Mouse (Mus musculus) heart, postnatal 0 days (tissue): ENCODE results near the gene Ceacam12. TPM values are rescaled to one million over a fixed set of nuclear protein-coding genes. Genes with fewer than 3 reads are reported as not detected.
"Not testable (repeated sequence)": the region's sequence is repeated elsewhere in the genome, so short reads cannot be mapped to it uniquely, and the experiment has no call there.

Experiments
- ATAC-seq: fragments of 200-750 bp; cut with Nextera tagmentation; 2 replicates; pipeline ENCODE4 v1.8.0; 2017; ENCODE audit warnings: low read depth, moderate number of reproducible peaks, moderate library complexity; ENCODE audit not compliant: insufficient read depth
- DNase-seq: peaks from one replicate; pipeline ENCODE4 v3.0.0-alpha.2; 2016; ENCODE audit warnings: low spot score
- H3K27ac ChIP-seq: fragments of 300-500 bp; sonication (generic); 2 replicates; pipeline ENCODE4 v1.5.1; 2014; ENCODE audit warnings: low read depth, mild to moderate bottlenecking
- H3K27me3 ChIP-seq: fragments of 300-500 bp; sonication (generic); 2 replicates; pipeline ENCODE4 v1.6.1; 2014; ENCODE audit warnings: low read length, mixed read lengths; ENCODE audit not compliant: control insufficient read depth, insufficient read depth
- H3K36me3 ChIP-seq: fragments of 300-500 bp; sonication (generic); replicated peaks from 2 replicates; pipeline ENCODE4 v1.6.1; 2014; ENCODE audit warnings: low read length, mixed read lengths; ENCODE audit not compliant: control insufficient read depth, insufficient read depth
- H3K4me1 ChIP-seq: fragments of 300-500 bp; sonication (generic); 2 replicates; pipeline ENCODE4 v1.6.1; 2014; ENCODE audit warnings: antibody characterized with exemption; ENCODE audit not compliant: control insufficient read depth, insufficient read depth
- H3K4me2 ChIP-seq: fragments of 300-500 bp; sonication (generic); 2 replicates; pipeline ENCODE4 v1.6.1; 2014; ENCODE audit warnings: low read depth, mild to moderate bottlenecking, low read length, moderate library complexity
- H3K4me3 ChIP-seq: fragments of 300-500 bp; sonication (generic); 2 replicates; pipeline ENCODE4 v1.5.1; 2014; ENCODE audit warnings: low read depth, low read length
- H3K9ac ChIP-seq: fragments of 300-500 bp; sonication (generic); replicated peaks from 2 replicates; pipeline ENCODE4 v1.6.1; 2014; ENCODE audit warnings: low read depth, low read length, mixed read lengths
- H3K9me3 ChIP-seq: fragments of 300-500 bp; sonication (generic); replicated peaks from 2 replicates; pipeline ENCODE4 v1.6.1; 2016; ENCODE audit warnings: low read length; ENCODE audit not compliant: control insufficient read depth
- EP300 ChIP-seq: IDR thresholded peaks from 2 replicates; pipeline ENCODE4 v1.6.1; 2016; ENCODE audit warnings: antibody characterized with exemption, low read depth
- WGBS: fragments of 180-500 bp; shearing (Covaris S2); extraction: QIAGEN DNeasy Blood & Tissue Kit; methylation state at CpG from one replicate; pipeline ENCODE4 v1.1.7; 2014; 5-methylcytosine and 5-hydroxymethylcytosine counted together
- microRNA-seq: library from miRNA; unstranded; fragments of <30 nt; microRNA quantifications from one replicate; pipeline ENCODE4, GENCODE M21; 2016
- polyA plus RNA-seq: library from polyadenylated mRNA; unstranded; fragments of >200 nt; fragmentation: Nextera tagmentation; extraction: Ambion mirVana; gene quantifications from 2 replicates; pipeline ENCODE4 v1.2.1, GENCODE M21; 2015
- total RNA-seq: library from RNA; depleted of rRNA; stranded (reverse); fragments of >200 nt; gene quantifications from 2 replicates; pipeline ENCODE4 v1.2.3, GENCODE M21; 2014; ENCODE audit warnings: low replicate concordance; rRNA removed

Gene Ceacam12
- total RNA-seq, result not detected in 2 replicates
- not detected in 2 replicates for polyA plus RNA-seq

DNA sequence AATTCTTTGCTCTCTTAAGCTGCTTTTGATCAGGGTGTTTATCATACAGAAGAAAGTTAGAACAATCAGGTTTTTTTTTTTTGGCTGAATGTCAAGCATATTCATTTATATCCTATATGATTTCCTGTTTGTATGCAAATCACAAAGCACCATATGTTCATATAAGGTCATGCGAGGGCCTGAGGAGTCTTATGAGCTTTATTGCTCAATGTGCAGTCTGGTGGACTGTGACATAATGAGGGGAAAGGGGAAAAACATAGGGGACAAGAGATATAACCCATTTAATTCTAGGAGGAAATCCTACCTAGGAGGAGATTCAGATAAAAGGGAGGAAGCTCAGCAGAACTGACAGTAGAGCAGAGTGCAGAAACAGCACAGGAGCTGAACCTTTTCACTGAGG, at the start of gene Ceacam12:
Gene Ceacam12 (plus strand): TSS at position 301 of the 400 bp plus-strand sequence.
- no peaks in the 10 kb centered on the region for H3K4me1 ChIP-seq
- no peak for TF ChIP-seq EP300
- 43% methylated on average over 1 of the region's 1 CpGs for WGBS
- no peak within 1 kb of the TSS for H3K4me2 ChIP-seq
- peaks cover 27% of the 10 kb centered on the region; the same call in 1 of the 2 replicates for H3K9me3 ChIP-seq
- no peak within 1 kb of the TSS for H3K4me3 ChIP-seq
- H3K27me3 ChIP-seq, result no peaks in the 10 kb centered on the region
- ATAC-seq (no peak), DNase-seq (no peak)
- no peak within 1 kb of the TSS for H3K27ac ChIP-seq
- no peak within 1 kb of the TSS for H3K9ac ChIP-seq
- no peaks in the 10 kb centered on the region for H3K36me3 ChIP-seq

DNA sequence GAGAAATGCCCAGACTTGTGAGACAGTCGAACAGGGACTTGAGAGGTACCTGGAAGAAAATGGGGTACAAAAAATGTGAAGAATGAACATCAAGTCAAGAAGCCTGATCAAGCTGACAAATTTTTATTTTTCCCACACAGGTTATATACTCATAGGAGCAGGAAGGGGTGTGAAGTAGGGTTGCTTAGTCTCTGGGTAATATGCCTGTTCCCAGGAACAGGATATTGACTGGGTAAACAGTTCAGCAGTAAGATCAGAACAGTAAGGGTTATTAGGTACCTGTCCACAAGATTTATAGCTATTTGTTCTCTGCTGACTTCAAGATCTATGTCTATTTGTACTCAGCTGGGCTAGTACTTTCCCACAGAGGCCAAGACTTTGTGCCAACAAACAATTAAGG, 8.1 kb downstream of the Ceacam12 start:
- not testable (repeated sequence) for H3K27me3 ChIP-seq, H3K27ac ChIP-seq, H3K36me3 ChIP-seq, H3K4me3 ChIP-seq, H3K9ac ChIP-seq, H3K4me2 ChIP-seq, DNase-seq, H3K4me1 ChIP-seq, ATAC-seq
- WGBS, result 58% methylated on average over 1 of the region's 1 CpGs
- peaks cover 42% of the 10 kb centered on the region for H3K9me3 ChIP-seq

DNA sequence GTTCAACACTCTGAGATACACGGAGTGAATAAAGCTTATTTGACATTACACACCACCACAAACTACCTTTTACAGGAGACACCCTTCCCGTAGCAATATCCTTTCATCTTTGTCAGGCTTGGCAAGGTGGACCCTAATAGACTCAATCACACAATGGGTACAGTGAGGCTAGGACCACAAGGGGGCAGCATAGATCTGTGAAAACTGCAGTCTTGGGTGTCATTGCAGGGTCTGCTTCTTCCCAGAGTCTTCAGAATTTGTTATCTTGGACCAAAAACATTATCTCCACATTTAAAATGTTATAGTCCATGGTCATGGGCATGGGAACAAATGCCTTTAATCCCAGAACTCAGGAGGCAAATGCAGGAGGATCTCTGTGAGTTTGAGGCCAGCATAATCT, 35.1 kb downstream of the Ceacam12 start:
- no peak for TF ChIP-seq EP300
- no peak overlapping the region for H3K27ac ChIP-seq
- H3K4me1 ChIP-seq, result no peaks in the 10 kb centered on the region
- H3K4me3 ChIP-seq, result no peak overlapping the region
- no peak for ATAC-seq
- no peak for DNase-seq
- H3K27me3 ChIP-seq, result no peaks in the 10 kb centered on the region
- WGBS, result 34% methylated on average over 2 of the region's 2 CpGs
- no peak overlapping the region for H3K4me2 ChIP-seq
- no peak overlapping the region for H3K9ac ChIP-seq
- no peaks in the 10 kb centered on the region for H3K36me3 ChIP-seq
- peaks cover 35% of the 10 kb centered on the region; the same call in 1 of the 2 replicates for H3K9me3 ChIP-seq

Small RNA genes lying within 50 kb of the gene (microRNA-seq; reads per million reads assigned to microRNA genes)
- gene Gm22414, result not detected

Other genes with a start within 250 kb of the Ceacam12 start
- gene Gm5155, start 194.2 kb upstream of the Ceacam12 start, total RNA-seq, result not detected in 2 replicates
- gene Gm5155, start 194.2 kb upstream of the Ceacam12 start, polyA plus RNA-seq, result not detected in 2 replicates
- not detected in 2 replicates for gene Ceacam11, start 93.8 kb upstream of the Ceacam12 start, total RNA-seq
- not detected in 2 replicates for gene Ceacam11, start 93.8 kb upstream of the Ceacam12 start, polyA plus RNA-seq
- gene Ceacam13, start 56.0 kb upstream of the Ceacam12 start, total RNA-seq, result not detected in 2 replicates
- gene Ceacam13, start 56.0 kb upstream of the Ceacam12 start, polyA plus RNA-seq, result not detected in 2 replicates
- gene Igfl3, start 110.6 kb downstream of the Ceacam12 start, total RNA-seq, result not detected in 2 replicates
- gene Igfl3, start 110.6 kb downstream of the Ceacam12 start, polyA plus RNA-seq, result not detected in 2 replicates
- gene Mill1, start 179.4 kb downstream of the Ceacam12 start, total RNA-seq, result not detected in 2 replicates
- gene Mill1, start 179.4 kb downstream of the Ceacam12 start, polyA plus RNA-seq, result not detected in 2 replicates